ENCODE assay signal across 24 mouse cellular contexts in genomic region chr6:42362497-42362896, GRCm38 (mm10). TPM values are rescaled to one million over a fixed set of nuclear protein-coding genes. Genes with fewer than 3 reads are reported as not detected.
DNase-seq lines count a peak whose midpoint lies in the region; ATAC-seq lines count a peak whose summit lies in the region.
"Had no signal": no experiment of that assay in that cellular context is flagged by ENCODE, and none has a peak within 500 bp of the region (broad histone marks: within the 10 kb centered on the region; RNA-seq: fewer than 3 reads in every experiment).

No protein-coding gene starts in this region.

- no peak overlapping the region for H3K4me2 ChIP-seq in liver, embryonic 11.5 days
- H3K4me2 ChIP-seq in midbrain, embryonic 14.5 days (ENCODE audit: low read length), result no peak overlapping the region
- H3K4me2 ChIP-seq in midbrain, embryonic 16.5 days (ENCODE audit: low read length), result no peak overlapping the region
- H3K4me2 ChIP-seq: embryonic facial prominence, embryonic 15.5 days; limb, embryonic 13.5 days; stomach, embryonic 15.5 days had no signal

- H3K9me3 ChIP-seq in liver, embryonic 11.5 days (ENCODE audit: control insufficient read depth, low read length), result no peaks in the 10 kb centered on the region
- no peaks in the 10 kb centered on the region for H3K9me3 ChIP-seq in midbrain, embryonic 14.5 days (ENCODE audit: control insufficient read depth, low read length)
- no peaks in the 10 kb centered on the region for H3K9me3 ChIP-seq in midbrain, embryonic 16.5 days (replicated peaks; ENCODE audit: control insufficient read depth, low read length, poor library complexity, severe bottlenecking)
- H3K9me3 ChIP-seq: embryonic facial prominence, embryonic 15.5 days; G1E; limb, embryonic 13.5 days; stomach, embryonic 15.5 days had no signal

- no peak overlapping the region for H3K4me3 ChIP-seq in liver, embryonic 11.5 days (ENCODE audit: low read depth, low read length)
- no peak overlapping the region for H3K4me3 ChIP-seq in midbrain, embryonic 14.5 days (replicated peaks; ENCODE audit: low read depth, low read length)
- no peak overlapping the region for H3K4me3 ChIP-seq in midbrain, embryonic 16.5 days (ENCODE audit: low read depth, low read length)
- H3K4me3 ChIP-seq: embryonic facial prominence, embryonic 15.5 days; limb, embryonic 13.5 days; stomach, embryonic 15.5 days had no signal

- H3K27me3 ChIP-seq in liver, embryonic 11.5 days (replicated peaks; ENCODE audit: control insufficient read depth, insufficient read depth, low read length), result no peaks in the 10 kb centered on the region
- no peaks in the 10 kb centered on the region for H3K27me3 ChIP-seq in midbrain, embryonic 14.5 days (ENCODE audit: control insufficient read depth, insufficient read depth, low read length)
- H3K27me3 ChIP-seq in midbrain, embryonic 16.5 days (ENCODE audit: control insufficient read depth, insufficient read depth, low read depth, low read length), result no peaks in the 10 kb centered on the region
- H3K27me3 ChIP-seq: embryonic facial prominence, embryonic 15.5 days; limb, embryonic 13.5 days; stomach, embryonic 15.5 days had no signal

- intact Hi-C loops in heart, postnatal 14 days (cut with DNase I), result no loop called here

- H3K9ac ChIP-seq in liver, embryonic 11.5 days (ENCODE audit: low read depth, low read length), result no peak overlapping the region
- no peak overlapping the region for H3K9ac ChIP-seq in midbrain, embryonic 14.5 days (replicated peaks; ENCODE audit: low read length)
- H3K9ac ChIP-seq in midbrain, embryonic 16.5 days (ENCODE audit: low read depth, low read length), result no peak overlapping the region
- H3K9ac ChIP-seq: embryonic facial prominence, embryonic 15.5 days; limb, embryonic 13.5 days; stomach, embryonic 15.5 days had no signal

- ATAC-seq in liver, embryonic 11.5 days (replicated peaks; ENCODE audit: low FRiP score), result peak; percentile 33; the same call in 1 of the 2 replicates
- ATAC-seq in midbrain, embryonic 14.5 days (ENCODE audit: low FRiP score, low TSS enrichment), result peak; percentile 38
- no peak for ATAC-seq in midbrain, embryonic 16.5 days
- ATAC-seq: CD4-positive, CD25-positive, alpha-beta regulatory T cell, adult 4 months had no signal

- DNase-seq in heart, adult 11 months, result peak; percentile 86
- DNase-seq in heart, postnatal 14 days, result no peak
- DNase-seq in liver, embryonic 11.5 days (ENCODE audit: low spot score), result no peak
- DNase-seq in liver, result no peak
- no peak for DNase-seq in midbrain, embryonic 14.5 days
- no peak for DNase-seq in left cerebral cortex, adult 9 months (ENCODE audit: low spot score in 2 of 2)
- no peak for DNase-seq in right cerebral cortex, postnatal 14 days
- DNase-seq: cerebellum, postnatal 10 days; kidney, adult 2 months; kidney, postnatal 36 days; layer of hippocampus, adult 9-11 months had no signal

- H3K27ac ChIP-seq in liver, embryonic 11.5 days (ENCODE audit: low read depth, low read length), result no peak overlapping the region
- no peak overlapping the region for H3K27ac ChIP-seq in midbrain, embryonic 14.5 days (replicated peaks; ENCODE audit: low read depth, low read length)
- no peak overlapping the region for H3K27ac ChIP-seq in midbrain, embryonic 16.5 days (ENCODE audit: low read length)
- H3K27ac ChIP-seq: embryonic facial prominence, embryonic 15.5 days; limb, embryonic 13.5 days; macrophage; stomach, embryonic 15.5 days had no signal

- WGBS in liver, embryonic 11.5 days, result 78% methylated on average over 1 of the region's 1 CpGs
- WGBS in midbrain, embryonic 14.5 days, result 68% methylated on average over 1 of the region's 1 CpGs
- 43% methylated on average over 1 of the region's 1 CpGs for WGBS in midbrain, embryonic 16.5 days

- peaks cover 10% of the 10 kb centered on the region; the same call in 1 of the 2 replicates for H3K4me1 ChIP-seq in liver, embryonic 11.5 days (replicated peaks; ENCODE audit: control insufficient read depth, insufficient read depth, low read length)
- no peaks in the 10 kb centered on the region for H3K4me1 ChIP-seq in midbrain, embryonic 14.5 days (ENCODE audit: control insufficient read depth, insufficient read depth, low read length)
- no peaks in the 10 kb centered on the region for H3K4me1 ChIP-seq in midbrain, embryonic 16.5 days (ENCODE audit: control insufficient read depth, insufficient read depth, low read length)
- H3K4me1 ChIP-seq: embryonic facial prominence, embryonic 15.5 days had no signal

- peaks cover 8% of the 10 kb centered on the region; the same call in 1 of the 2 replicates for H3K36me3 ChIP-seq in liver, embryonic 11.5 days (ENCODE audit: control insufficient read depth, insufficient read depth, low read length)
- peaks cover 28% of the 10 kb centered on the region for H3K36me3 ChIP-seq in midbrain, embryonic 14.5 days (ENCODE audit: control insufficient read depth, insufficient read depth, low read length)
- H3K36me3 ChIP-seq in midbrain, embryonic 16.5 days (ENCODE audit: control insufficient read depth, insufficient read depth, low read length), result peaks cover 9% of the 10 kb centered on the region; the same call in 1 of the 2 replicates

RNA-seq across cellular contexts. Expression of gene Epha1, which starts 10.6 kb away (rescaled TPM):
- total RNA-seq in heart, postnatal 14 days (2021), result under 1 TPM; 0.51 to 0.67 TPM
- 1.1 and 1.4 TPM in 2 replicates for polyA plus RNA-seq in liver, embryonic 11.5 days (2014; fragmentation: Nextera tagmentation; extraction: Ambion mirVana)
- polyA plus RNA-seq in midbrain, embryonic 14.5 days (2014; fragmentation: Nextera tagmentation; extraction: Ambion mirVana), result 0.09 and 0.14 TPM in 2 replicates
- polyA plus RNA-seq in midbrain, embryonic 16.5 days (2015; fragmentation: Nextera tagmentation; extraction: Ambion mirVana), result 0.47 and 0.94 TPM in 2 replicates
- total RNA-seq: G1E had no signal
- polyA plus RNA-seq: G1E, macrophage had no signal

RNA-seq across cellular contexts. Expression of gene Zyx, which starts 13.1 kb away (rescaled TPM):
- 10 to 100 TPM; 78.9 to 88.6 TPM for total RNA-seq in heart, postnatal 14 days (2021)
- 113 TPM in 2 replicates for polyA plus RNA-seq in liver, embryonic 11.5 days (2014; fragmentation: Nextera tagmentation; extraction: Ambion mirVana)
- polyA plus RNA-seq in midbrain, embryonic 14.5 days (2014; fragmentation: Nextera tagmentation; extraction: Ambion mirVana), result 42.1 and 55.7 TPM in 2 replicates
- polyA plus RNA-seq in midbrain, embryonic 16.5 days (2015; fragmentation: Nextera tagmentation; extraction: Ambion mirVana), result 55.1 and 56.5 TPM in 2 replicates

RNA-seq across cellular contexts. Expression of gene Tas2r143, which starts 37.5 kb away (rescaled TPM):
- not detected for total RNA-seq in heart, postnatal 14 days (2021)
- polyA plus RNA-seq in liver, embryonic 11.5 days (2014; fragmentation: Nextera tagmentation; extraction: Ambion mirVana), result not detected in 2 replicates
- not detected in 2 replicates for polyA plus RNA-seq in midbrain, embryonic 14.5 days (2014; fragmentation: Nextera tagmentation; extraction: Ambion mirVana)
- polyA plus RNA-seq in midbrain, embryonic 16.5 days (2015; fragmentation: Nextera tagmentation; extraction: Ambion mirVana), result not detected in 2 replicates
- total RNA-seq: gastrocnemius, adult 8-10 months; heart, postnatal 36 days; left cerebral cortex, postnatal 10 days; midbrain, postnatal 0 days had no signal
- polyA plus RNA-seq: CD4-positive, CD25-positive, alpha-beta regulatory T cell, adult 4 months; embryonic facial prominence, embryonic 15.5 days; forebrain, embryonic 11.5 days; G1E; kidney, adult 2 months; limb, embryonic 13.5 days; macrophage; midbrain, postnatal 0 days; neural tube, embryonic 11.5 days; stomach, embryonic 15.5 days had no signal

RNA-seq across cellular contexts. Expression of gene Fam131b, which starts 38.1 kb away (rescaled TPM):
- total RNA-seq in heart, postnatal 14 days (2021), result 1 to 10 TPM; 1.1 to 1.2 TPM
- polyA plus RNA-seq in liver, embryonic 11.5 days (2014; fragmentation: Nextera tagmentation; extraction: Ambion mirVana), result 0.04 and 0.08 TPM in 2 replicates
- 4.6 and 6.2 TPM in 2 replicates for polyA plus RNA-seq in midbrain, embryonic 14.5 days (2014; fragmentation: Nextera tagmentation; extraction: Ambion mirVana)
- 7.8 and 8.4 TPM in 2 replicates for polyA plus RNA-seq in midbrain, embryonic 16.5 days (2015; fragmentation: Nextera tagmentation; extraction: Ambion mirVana)
- polyA plus RNA-seq: CD4-positive, CD25-positive, alpha-beta regulatory T cell, adult 4 months; macrophage had no signal

RNA-seq across cellular contexts. Expression of gene Tas2r135, which starts 42.7 kb away (rescaled TPM):
- under 1 TPM in 1 of 2 experiments, not detected in 1; 0.39 TPM for total RNA-seq in heart, postnatal 14 days (2021)
- not detected in 2 replicates for polyA plus RNA-seq in liver, embryonic 11.5 days (2014; fragmentation: Nextera tagmentation; extraction: Ambion mirVana)
- not detected in 2 replicates for polyA plus RNA-seq in midbrain, embryonic 14.5 days (2014; fragmentation: Nextera tagmentation; extraction: Ambion mirVana)
- polyA plus RNA-seq in midbrain, embryonic 16.5 days (2015; fragmentation: Nextera tagmentation; extraction: Ambion mirVana), result not detected in 2 replicates
- total RNA-seq: gastrocnemius, adult 8-10 months; left cerebral cortex, postnatal 10 days; midbrain, postnatal 0 days had no signal
- polyA plus RNA-seq: CD4-positive, CD25-positive, alpha-beta regulatory T cell, adult 4 months; embryonic facial prominence, embryonic 15.5 days; forebrain, embryonic 11.5 days; G1E; kidney, adult 2 months; limb, embryonic 13.5 days; macrophage; midbrain, postnatal 0 days; neural tube, embryonic 11.5 days; stomach, embryonic 15.5 days had no signal
